Mouse (Mus musculus) hindbrain, embryonic 10.5 days (tissue): ENCODE data around the gene Bace1. TPM values are rescaled to one million over a fixed set of nuclear protein-coding genes. Genes with fewer than 3 reads are reported as not detected.

Source experiments
- DNase-seq: peaks from one replicate; pipeline ENCODE4 v3.0.0-alpha.2; 2017; ENCODE audit warnings: low spot score
- H3K27ac ChIP-seq: fragments of 300-500 bp; sonication (generic); 2 replicates; pipeline ENCODE4 v1.5.1; 2016; ENCODE audit warnings: mild to moderate bottlenecking, moderate library complexity
- H3K27me3 ChIP-seq: fragments of 300-500 bp; sonication (generic); 2 replicates; pipeline ENCODE4 v1.6.1; 2016; ENCODE audit warnings: mild to moderate bottlenecking; ENCODE audit not compliant: poor library complexity, insufficient read depth, severe bottlenecking
- H3K36me3 ChIP-seq: fragments of 300-500 bp; sonication (generic); 2 replicates; pipeline ENCODE4 v1.6.1; 2016; ENCODE audit warnings: mild to moderate bottlenecking, moderate library complexity
- H3K4me1 ChIP-seq: fragments of 300-500 bp; sonication (generic); replicated peaks from 2 replicates; pipeline ENCODE4 v1.6.1; 2016; ENCODE audit warnings: mild to moderate bottlenecking
- H3K4me3 ChIP-seq: fragments of 300-500 bp; sonication (generic); 2 replicates; pipeline ENCODE4 v1.5.1; 2016; ENCODE audit warnings: mild to moderate bottlenecking, moderate library complexity
- H3K9me3 ChIP-seq: fragments of 300-500 bp; sonication (generic); 2 replicates; pipeline ENCODE4 v1.6.1; 2016; ENCODE audit warnings: mild to moderate bottlenecking, moderate library complexity
- WGBS: fragments of 180-500 bp; shearing (Covaris S2); methylation state at CpG from one replicate; pipeline ENCODE4 v1.1.7; 2016; 5-methylcytosine and 5-hydroxymethylcytosine counted together
- polyA plus RNA-seq: library from polyadenylated mRNA; unstranded; fragments of >200 nt; fragmentation: Nextera tagmentation; extraction: Ambion mirVana; gene quantifications from 2 replicates; pipeline ENCODE4 v1.2.1, GENCODE M21; 2016

Bace1 gene
- 24.0 and 29.6 TPM in 2 replicates for polyA plus RNA-seq

- WGBS, result under 1% methylated on average over 40 of the region's 40 CpGs
- peak; percentile 79 for DNase-seq
- no peaks in the 10 kb centered on the region for H3K36me3 ChIP-seq
- peak within 1 kb of the TSS; percentile 84 for H3K27ac ChIP-seq
- H3K4me1 ChIP-seq, result peaks cover 41% of the 10 kb centered on the region
- H3K9me3 ChIP-seq, result no peaks in the 10 kb centered on the region
- H3K27me3 ChIP-seq, result no peaks in the 10 kb centered on the region
- peak within 1 kb of the TSS; percentile 69 for H3K4me3 ChIP-seq
These were observed at the start of gene Bace1 for GRCm38 (mm10) chr9:45838434-45839138. Bace1 (plus strand) TSS chr9:45838580.

GRCm38 (mm10) chr9:45791456-45792142 lies 46.8 kb upstream of the Bace1 start:
- Histone ChIP-seq H3K9me3 (no peaks in the 10 kb centered on the region), H3K27ac (peak overlapping the region; percentile 60; the same call in 1 of the 2 replicates), H3K27me3 (no peaks in the 10 kb centered on the region), H3K4me1 (peaks cover 44% of the 10 kb centered on the region), H3K4me3 (no peak overlapping the region), H3K36me3 (peaks cover 61% of the 10 kb centered on the region)
- 74% methylated on average over 8 of the region's 8 CpGs for WGBS
- DNase-seq, result no peak

GRCm38 (mm10) chr9:45792235-45792634 lies 46.1 kb upstream of the Bace1 start:
- no peaks in the 10 kb centered on the region for H3K9me3 ChIP-seq
- no peaks in the 10 kb centered on the region for H3K27me3 ChIP-seq
- peaks cover 44% of the 10 kb centered on the region for H3K4me1 ChIP-seq
- peak overlapping the region; percentile 60 for H3K27ac ChIP-seq
- peaks cover 56% of the 10 kb centered on the region for H3K36me3 ChIP-seq
- DNase-seq, result no peak
- H3K4me3 ChIP-seq, result no peak overlapping the region
- WGBS, result 83% methylated on average over 1 of the region's 1 CpGs

GRCm38 (mm10) chr9:45793697-45794096 lies 44.7 kb upstream of the Bace1 start:
- no peak for DNase-seq
- no peak overlapping the region for H3K4me3 ChIP-seq
- WGBS, result 86% methylated on average over 6 of the region's 6 CpGs
- H3K9me3 ChIP-seq, result no peaks in the 10 kb centered on the region
- H3K27me3 ChIP-seq, result no peaks in the 10 kb centered on the region
- peaks cover 47% of the 10 kb centered on the region for H3K4me1 ChIP-seq
- no peak overlapping the region for H3K27ac ChIP-seq
- peaks cover 52% of the 10 kb centered on the region for H3K36me3 ChIP-seq

GRCm38 (mm10) chr9:45795722-45796121 lies 42.7 kb upstream of the Bace1 start:
- Histone ChIP-seq H3K4me3 (no peak overlapping the region), H3K4me1 (peaks cover 33% of the 10 kb centered on the region), H3K27me3 (no peaks in the 10 kb centered on the region), H3K36me3 (peaks cover 53% of the 10 kb centered on the region), H3K27ac (no peak overlapping the region), H3K9me3 (no peaks in the 10 kb centered on the region)
- WGBS, result 88% methylated on average over 5 of the region's 5 CpGs
- no peak for DNase-seq

- peaks cover 53% of the 10 kb centered on the region for H3K36me3 ChIP-seq
- no peak overlapping the region for H3K27ac ChIP-seq
- H3K9me3 ChIP-seq, result no peaks in the 10 kb centered on the region
- peaks cover 22% of the 10 kb centered on the region for H3K4me1 ChIP-seq
- H3K27me3 ChIP-seq, result no peaks in the 10 kb centered on the region
- no peak overlapping the region for H3K4me3 ChIP-seq
- 87% methylated on average over 3 of the region's 3 CpGs for WGBS
- DNase-seq, result no peak
These were observed 41.1 kb upstream of the Bace1 start for GRCm38 (mm10) chr9:45797271-45797670.

GRCm38 (mm10) chr9:45798467-45799164 lies 39.8 kb upstream of the Bace1 start:
- Histone ChIP-seq H3K27ac (peak overlapping the region; percentile 67), H3K36me3 (peaks cover 50% of the 10 kb centered on the region), H3K9me3 (no peaks in the 10 kb centered on the region), H3K4me1 (peaks cover 21% of the 10 kb centered on the region), H3K4me3 (no peak overlapping the region), H3K27me3 (no peaks in the 10 kb centered on the region)
- DNase-seq, result peak; percentile 63
- WGBS, result 17% methylated on average over 13 of the region's 13 CpGs

- 77% methylated on average over 8 of the region's 8 CpGs for WGBS
- Histone ChIP-seq H3K36me3 (peaks cover 50% of the 10 kb centered on the region), H3K27me3 (no peaks in the 10 kb centered on the region), H3K4me1 (peaks cover 25% of the 10 kb centered on the region), H3K9me3 (no peaks in the 10 kb centered on the region), H3K27ac (peak overlapping the region; percentile 67; the same call in 1 of the 2 replicates), H3K4me3 (no peak overlapping the region)
- DNase-seq, result no peak
These were observed 39.0 kb upstream of the Bace1 start for GRCm38 (mm10) chr9:45799402-45799801.

- no peak for DNase-seq
- Histone ChIP-seq H3K27me3 (no peaks in the 10 kb centered on the region), H3K9me3 (no peaks in the 10 kb centered on the region), H3K27ac (peak overlapping the region; percentile 23; the same call in 1 of the 2 replicates), H3K4me3 (no peak overlapping the region), H3K4me1 (peaks cover 21% of the 10 kb centered on the region), H3K36me3 (peaks cover 79% of the 10 kb centered on the region)
- WGBS, result 83% methylated on average over 21 of the region's 21 CpGs
These were observed 35.2 kb upstream of the Bace1 start for GRCm38 (mm10) chr9:45803070-45803774.

GRCm38 (mm10) chr9:45806847-45807246 lies 31.5 kb upstream of the Bace1 start:
- peaks cover 75% of the 10 kb centered on the region for H3K36me3 ChIP-seq
- H3K27me3 ChIP-seq, result no peaks in the 10 kb centered on the region
- no peaks in the 10 kb centered on the region for H3K9me3 ChIP-seq
- H3K4me1 ChIP-seq, result peaks cover 9% of the 10 kb centered on the region; the same call in 1 of the 2 replicates
- no peak overlapping the region for H3K4me3 ChIP-seq
- 91% methylated on average over 11 of the region's 11 CpGs for WGBS
- DNase-seq, result no peak
- H3K27ac ChIP-seq, result no peak overlapping the region

GRCm38 (mm10) chr9:45807337-45807736 lies 31.0 kb upstream of the Bace1 start:
- Histone ChIP-seq H3K36me3 (peaks cover 71% of the 10 kb centered on the region), H3K4me1 (peaks cover 9% of the 10 kb centered on the region; the same call in 1 of the 2 replicates), H3K27me3 (no peaks in the 10 kb centered on the region), H3K9me3 (no peaks in the 10 kb centered on the region), H3K4me3 (no peak overlapping the region), H3K27ac (no peak overlapping the region)
- 83% methylated on average over 11 of the region's 11 CpGs for WGBS
- DNase-seq, result no peak

GRCm38 (mm10) chr9:45807761-45808160 lies 30.6 kb upstream of the Bace1 start:
- H3K27ac ChIP-seq, result no peak overlapping the region
- no peaks in the 10 kb centered on the region for H3K27me3 ChIP-seq
- 82% methylated on average over 8 of the region's 8 CpGs for WGBS
- no peaks in the 10 kb centered on the region for H3K9me3 ChIP-seq
- DNase-seq, result no peak
- H3K4me1 ChIP-seq, result peaks cover 9% of the 10 kb centered on the region; the same call in 1 of the 2 replicates
- no peak overlapping the region for H3K4me3 ChIP-seq
- peaks cover 67% of the 10 kb centered on the region for H3K36me3 ChIP-seq
